Mouse (Mus musculus) forebrain, embryonic 12.5 days (tissue): ENCODE measurements around the gene Shkbp1. TPM values are rescaled to one million over a fixed set of nuclear protein-coding genes. Genes with fewer than 3 reads are reported as not detected.
A peak's percentile ranks its signal among the peaks of the same experiment; 100 is the strongest.

Experiments
- ATAC-seq: fragments of 200-750 bp; cut with Nextera tagmentation; 2 replicates; pipeline ENCODE4 v1.8.0; 2017; ENCODE audit warnings: moderate TSS enrichment; ENCODE audit not compliant: low FRiP score
- H3K27ac ChIP-seq: fragments of 300-500 bp; sonication (generic); 2 replicates; pipeline ENCODE4 v1.5.1; 2016; ENCODE audit warnings: mild to moderate bottlenecking
- H3K27me3 ChIP-seq: fragments of 300-500 bp; sonication (generic); 2 replicates; pipeline ENCODE4 v1.6.1; 2016; ENCODE audit warnings: mild to moderate bottlenecking
- H3K36me3 ChIP-seq: fragments of 300-500 bp; sonication (generic); replicated peaks from 2 replicates; pipeline ENCODE4 v1.6.1; 2016; ENCODE audit warnings: mild to moderate bottlenecking
- H3K4me1 ChIP-seq: fragments of 300-500 bp; sonication (generic); 2 replicates; pipeline ENCODE4 v1.6.1; 2016
- H3K4me2 ChIP-seq: fragments of 300-500 bp; sonication (generic); 2 replicates; pipeline ENCODE4 v1.6.1; 2016; ENCODE audit warnings: mild to moderate bottlenecking, moderate library complexity
- H3K4me3 ChIP-seq: fragments of 300-500 bp; sonication (generic); replicated peaks from 2 replicates; pipeline ENCODE4 v1.5.1; 2016; ENCODE audit warnings: mild to moderate bottlenecking
- H3K9ac ChIP-seq: fragments of 300-500 bp; sonication (generic); 2 replicates; pipeline ENCODE4 v1.6.1; 2016; ENCODE audit warnings: mild to moderate bottlenecking
- H3K9me3 ChIP-seq: fragments of 300-500 bp; sonication (generic); 2 replicates; pipeline ENCODE4 v1.6.1; 2016
- WGBS: fragments of 180-500 bp; shearing (Covaris S2); methylation state at CpG from one replicate; pipeline ENCODE4 v1.1.7; 2016; 5-methylcytosine and 5-hydroxymethylcytosine counted together
- polyA plus RNA-seq: library from polyadenylated mRNA; unstranded; fragments of >200 nt; fragmentation: Nextera tagmentation; extraction: Ambion mirVana; gene quantifications from 2 replicates; pipeline ENCODE4 v1.2.1, GENCODE M21; 2016

Gene Shkbp1
- polyA plus RNA-seq, 1 experiment from 2014 or later: 77.1 TPM

- 40% methylated on average over 7 of the region's 7 CpGs for WGBS
- peaks cover 5% of the 10 kb centered on the region; the same call in 1 of the 2 replicates for H3K36me3 ChIP-seq
- ATAC-seq: no peak
These were observed 39.9 kb downstream of the Shkbp1 start for GRCm38 (mm10) chr7:27315958-27316357.

GRCm38 (mm10) chr7:27314393-27314792, 41.4 kb downstream of the Shkbp1 start:
- Histone ChIP-seq H3K4me1 (peaks cover 17% of the 10 kb centered on the region), H3K27me3 (peaks cover 21% of the 10 kb centered on the region), H3K36me3 (peaks cover 5% of the 10 kb centered on the region; the same call in 1 of the 2 replicates), H3K4me2 (no peak overlapping the region), H3K4me3 (no peak overlapping the region), H3K9me3 (peaks cover 12% of the 10 kb centered on the region; the same call in 1 of the 2 replicates), H3K9ac (no peak overlapping the region), H3K27ac (no peak overlapping the region)
- WGBS: 89% methylated on average over 3 of the region's 3 CpGs
- ATAC-seq: no peak

More at GRCm38 (mm10) chr7:27315958-27316357, 39.9 kb downstream of the Shkbp1 start:
- H3K27ac ChIP-seq: 0 out of 2 replicates have a peak overlapping the region, but pooled peaks have one; percentile 25
- peaks cover 11% of the 10 kb centered on the region for H3K4me1 ChIP-seq
- H3K9me3 ChIP-seq: peaks cover 12% of the 10 kb centered on the region; the same call in 1 of the 2 replicates
- H3K27me3 ChIP-seq: peaks cover 11% of the 10 kb centered on the region; the same call in 1 of the 2 replicates
- H3K4me2 ChIP-seq: no peak overlapping the region
- no peak overlapping the region for H3K4me3 ChIP-seq
- H3K9ac ChIP-seq: no peak overlapping the region

- Histone ChIP-seq H3K27me3 (peaks cover 24% of the 10 kb centered on the region), H3K9me3 (peaks cover 12% of the 10 kb centered on the region; the same call in 1 of the 2 replicates), H3K4me1 (peaks cover 21% of the 10 kb centered on the region), H3K4me3 (no peak overlapping the region), H3K27ac (no peak overlapping the region), H3K36me3 (peaks cover 5% of the 10 kb centered on the region; the same call in 1 of the 2 replicates), H3K4me2 (no peak overlapping the region), H3K9ac (no peak overlapping the region)
- 93% methylated on average over 12 of the region's 12 CpGs for WGBS
- no peak for ATAC-seq
These were observed 44.1 kb downstream of the Shkbp1 start for GRCm38 (mm10) chr7:27311651-27312284.

- Histone ChIP-seq H3K9ac (no peak overlapping the region), H3K27ac (no peak overlapping the region), H3K4me2 (no peak overlapping the region), H3K4me3 (no peak overlapping the region), H3K27me3 (peaks cover 24% of the 10 kb centered on the region), H3K9me3 (peaks cover 12% of the 10 kb centered on the region; the same call in 1 of the 2 replicates), H3K4me1 (peaks cover 18% of the 10 kb centered on the region), H3K36me3 (peaks cover 5% of the 10 kb centered on the region; the same call in 1 of the 2 replicates)
- WGBS: 56% methylated on average over 8 of the region's 8 CpGs
- ATAC-seq: no peak
These were observed 44.8 kb downstream of the Shkbp1 start for GRCm38 (mm10) chr7:27310996-27311535.

- H3K27ac ChIP-seq: no peak overlapping the region
- H3K4me1 ChIP-seq: peaks cover 15% of the 10 kb centered on the region
- H3K9me3 ChIP-seq: peaks cover 12% of the 10 kb centered on the region; the same call in 1 of the 2 replicates
- H3K9ac ChIP-seq: peak overlapping the region; percentile 34; the same call in 1 of the 2 replicates
- H3K4me3 ChIP-seq: peak overlapping the region; percentile 34
- H3K36me3 ChIP-seq: peaks cover 5% of the 10 kb centered on the region; the same call in 1 of the 2 replicates
- WGBS: 4% methylated on average over 17 of the region's 17 CpGs
- ATAC-seq: peak; percentile 57
- H3K27me3 ChIP-seq: peaks cover 24% of the 10 kb centered on the region
- peak overlapping the region; percentile 65 for H3K4me2 ChIP-seq
These were observed 45.5 kb downstream of the Shkbp1 start for GRCm38 (mm10) chr7:27310306-27310705.

GRCm38 (mm10) chr7:27309832-27310231, 46.0 kb downstream of the Shkbp1 start:
- H3K4me1 ChIP-seq: peaks cover 15% of the 10 kb centered on the region
- no peak overlapping the region for H3K27ac ChIP-seq
- no peak overlapping the region for H3K9ac ChIP-seq
- no peak overlapping the region for H3K4me2 ChIP-seq
- H3K4me3 ChIP-seq: no peak overlapping the region; the same call in 1 of the 2 replicates
- H3K9me3 ChIP-seq: peaks cover 12% of the 10 kb centered on the region; the same call in 1 of the 2 replicates
- WGBS: 41% methylated on average over 3 of the region's 3 CpGs
- peaks cover 24% of the 10 kb centered on the region for H3K27me3 ChIP-seq
- peaks cover 5% of the 10 kb centered on the region; the same call in 1 of the 2 replicates for H3K36me3 ChIP-seq
- no peak for ATAC-seq

- peak overlapping the region; percentile 28 for H3K4me3 ChIP-seq
- H3K9me3 ChIP-seq: peaks cover 7% of the 10 kb centered on the region; the same call in 1 of the 2 replicates
- peaks cover 27% of the 10 kb centered on the region for H3K27me3 ChIP-seq
- 0 out of 2 replicates have a peak, but pooled peaks cover under 1% of the 10 kb centered on the region for H3K36me3 ChIP-seq
- H3K9ac ChIP-seq: no peak overlapping the region
- H3K4me1 ChIP-seq: peaks cover 15% of the 10 kb centered on the region
- ATAC-seq: no peak; the same call in 1 of the 2 replicates
- H3K4me2 ChIP-seq: peak overlapping the region; percentile 51
- H3K27ac ChIP-seq: no peak overlapping the region
- 12% methylated on average over 27 of the region's 28 CpGs for WGBS
These were observed 46.8 kb downstream of the Shkbp1 start for GRCm38 (mm10) chr7:27308821-27309549.

- 68% methylated on average over 9 of the region's 9 CpGs for WGBS
- no peak for ATAC-seq
- H3K27ac ChIP-seq: no peak overlapping the region
- H3K9me3 ChIP-seq: no peaks in the 10 kb centered on the region
- no peak overlapping the region for H3K4me3 ChIP-seq
- H3K27me3 ChIP-seq: peaks cover 27% of the 10 kb centered on the region
- no peak overlapping the region for H3K9ac ChIP-seq
- H3K4me1 ChIP-seq: peaks cover 15% of the 10 kb centered on the region
- no peak overlapping the region for H3K4me2 ChIP-seq
- H3K36me3 ChIP-seq: no peaks in the 10 kb centered on the region
These were observed 48.3 kb downstream of the Shkbp1 start for GRCm38 (mm10) chr7:27307551-27307950.

- H3K27me3 ChIP-seq: peaks cover 23% of the 10 kb centered on the region
- H3K36me3 ChIP-seq: no peaks in the 10 kb centered on the region
- no peak overlapping the region for H3K9ac ChIP-seq
- H3K9me3 ChIP-seq: no peaks in the 10 kb centered on the region
- peaks cover 15% of the 10 kb centered on the region for H3K4me1 ChIP-seq
- no peak overlapping the region for H3K27ac ChIP-seq
- ATAC-seq: no peak
- H3K4me3 ChIP-seq: no peak overlapping the region
- H3K4me2 ChIP-seq: no peak overlapping the region
- 79% methylated on average over 24 of the region's 24 CpGs for WGBS
These were observed 49.4 kb downstream of the Shkbp1 start for GRCm38 (mm10) chr7:27306161-27307160.

GRCm38 (mm10) chr7:27305091-27305730, 50.6 kb downstream of the Shkbp1 start:
- ATAC-seq: no peak
- no peak overlapping the region for H3K4me3 ChIP-seq
- peaks cover 16% of the 10 kb centered on the region for H3K27me3 ChIP-seq
- H3K9me3 ChIP-seq: no peaks in the 10 kb centered on the region
- 86% methylated on average over 17 of the region's 17 CpGs for WGBS
- H3K27ac ChIP-seq: no peak overlapping the region
- H3K4me2 ChIP-seq: no peak overlapping the region
- H3K4me1 ChIP-seq: peaks cover 8% of the 10 kb centered on the region
- H3K36me3 ChIP-seq: no peaks in the 10 kb centered on the region
- H3K9ac ChIP-seq: no peak overlapping the region

- H3K4me1 ChIP-seq: no peaks in the 10 kb centered on the region
- 15% methylated on average over 11 of the region's 11 CpGs for WGBS
- no peak for ATAC-seq
- no peak overlapping the region for H3K9ac ChIP-seq
- H3K36me3 ChIP-seq: no peaks in the 10 kb centered on the region
- no peak overlapping the region for H3K4me2 ChIP-seq
- H3K9me3 ChIP-seq: no peaks in the 10 kb centered on the region
- peaks cover 10% of the 10 kb centered on the region; the same call in 1 of the 2 replicates for H3K27me3 ChIP-seq
- no peak overlapping the region for H3K4me3 ChIP-seq
- H3K27ac ChIP-seq: no peak overlapping the region
These were observed 53.6 kb downstream of the Shkbp1 start for GRCm38 (mm10) chr7:27302172-27302571.
